Mouse (Mus musculus) stomach, postnatal 0 days (tissue): Measurements from ENCODE around the gene Wipi1.

Experiments used
- CTCF ChIP-seq: IDR thresholded peaks from 2 replicates; pipeline ENCODE4 v1.5.1; 2016; ENCODE audit warnings: antibody characterized with exemption, low read depth, mild to moderate bottlenecking, moderate library complexity
- EP300 ChIP-seq: optimal IDR thresholded peaks from 2 replicates; pipeline ENCODE3; 2016; ENCODE audit warnings: antibody characterized with exemption

GRCm38 (mm10) chr11:109524869-109525268 lies 86.9 kb downstream of the Wipi1 start:
- TF ChIP-seq CTCF, result no peak
- TF ChIP-seq EP300, result no peak
